Mouse (Mus musculus) hindbrain, embryonic 12.5 days (tissue): Measurements from ENCODE around the gene Gm21985. TPM values are rescaled to one million over a fixed set of nuclear protein-coding genes. Genes with fewer than 3 reads are reported as not detected.

ENCODE experiments used
- polyA plus RNA-seq: library from polyadenylated mRNA; unstranded; fragments of >200 nt; fragmentation: Nextera tagmentation; extraction: Ambion mirVana; gene quantifications from 2 replicates; pipeline ENCODE4 v1.2.1, GENCODE M21; 2016

The Gm21985 gene
- polyA plus RNA-seq, 1 experiment from 2014 or later: not detected

Other genes with a start within 250 kb of the Gm21985 start
- gene Olfr1311, start 241.9 kb upstream of the Gm21985 start, polyA plus RNA-seq: not detected in 2 replicates
- not detected in 2 replicates for gene Olfr1312, start 216.1 kb upstream of the Gm21985 start, polyA plus RNA-seq
- gene Olfr1313, start 188.5 kb upstream of the Gm21985 start, polyA plus RNA-seq: not detected in 2 replicates
- gene Olfr1314, start 169.5 kb upstream of the Gm21985 start, polyA plus RNA-seq: not detected in 2 replicates
- gene Olfr1315-ps1, start 150.9 kb upstream of the Gm21985 start, polyA plus RNA-seq: not detected in 2 replicates
- gene Olfr1316, start 131.3 kb upstream of the Gm21985 start, polyA plus RNA-seq: not detected in 2 replicates
- not detected in 2 replicates for gene Olfr1317, start 126.0 kb upstream of the Gm21985 start, polyA plus RNA-seq
- gene Olfr1318, start 112.1 kb upstream of the Gm21985 start, polyA plus RNA-seq: not detected in 2 replicates
- 12.1 and 15.5 TPM in 2 replicates for gene Lpcat4, start 26.8 kb upstream of the Gm21985 start, polyA plus RNA-seq
- 0.05 and 0.09 TPM in 2 replicates for gene Nutm1, start 7.0 kb upstream of the Gm21985 start, polyA plus RNA-seq
- gene Nop10, start 4.4 kb upstream of the Gm21985 start, polyA plus RNA-seq: 118 and 127 TPM in 2 replicates
- gene Slc12a6, start 489 bp upstream of the Gm21985 start, polyA plus RNA-seq: 20.4 and 21.1 TPM in 2 replicates
- gene Emc4, start 101.7 kb downstream of the Gm21985 start, polyA plus RNA-seq: 109 and 113 TPM in 2 replicates
- 43.3 and 48.4 TPM in 2 replicates for gene Katnbl1, start 112.9 kb downstream of the Gm21985 start, polyA plus RNA-seq
- 13.4 and 13.8 TPM in 2 replicates for gene Emc7, start 188.7 kb downstream of the Gm21985 start, polyA plus RNA-seq
- gene Chrm5, start 214.5 kb downstream of the Gm21985 start, polyA plus RNA-seq: 0.13 and 0.23 TPM in 2 replicates
- gene Aven, start 226.7 kb downstream of the Gm21985 start, polyA plus RNA-seq: 6.5 and 7.9 TPM in 2 replicates